Mouse (Mus musculus) stomach, embryonic 16.5 days (tissue): Measurements from ENCODE around the gene Timm8b. TPM values are rescaled to one million over a fixed set of nuclear protein-coding genes. Genes with fewer than 3 reads are reported as not detected.
"Not testable (repeated sequence)": the region's sequence is repeated elsewhere in the genome, so short reads cannot be mapped to it uniquely, and the experiment has no call there.

ENCODE experiments used
- ATAC-seq: fragments of 200-750 bp; cut with Nextera tagmentation; 2 replicates; pipeline ENCODE4 v1.8.0; 2017; ENCODE audit warnings: moderate number of reproducible peaks, moderate TSS enrichment; ENCODE audit not compliant: insufficient read depth, low FRiP score
- H3K27ac ChIP-seq: fragments of 300-500 bp; sonication (generic); 2 replicates; pipeline ENCODE4 v1.5.1; 2014; ENCODE audit warnings: low read length
- H3K27me3 ChIP-seq: fragments of 300-500 bp; sonication (generic); 2 replicates; pipeline ENCODE4 v1.6.1; 2014; ENCODE audit warnings: low read length, control low read depth, mixed read lengths; ENCODE audit not compliant: control insufficient read depth, insufficient read depth
- H3K36me3 ChIP-seq: fragments of 300-500 bp; sonication (generic); 2 replicates; pipeline ENCODE4 v1.6.1; 2014; ENCODE audit warnings: low read length; ENCODE audit not compliant: control insufficient read depth, insufficient read depth
- H3K4me1 ChIP-seq: fragments of 300-500 bp; sonication (generic); 2 replicates; pipeline ENCODE4 v1.6.1; 2014; ENCODE audit warnings: low read length, control low read depth, mixed read lengths; ENCODE audit not compliant: control insufficient read depth, insufficient read depth
- H3K4me2 ChIP-seq: fragments of 300-500 bp; sonication (generic); 2 replicates; pipeline ENCODE4 v1.6.1; 2014; ENCODE audit warnings: low read depth, low read length, mixed read lengths
- H3K4me3 ChIP-seq: fragments of 300-500 bp; sonication (generic); replicated peaks from 2 replicates; pipeline ENCODE4 v1.5.1; 2014; ENCODE audit warnings: mild to moderate bottlenecking, low read length
- H3K9ac ChIP-seq: fragments of 300-500 bp; sonication (generic); 2 replicates; pipeline ENCODE4 v1.6.1; 2014; ENCODE audit warnings: low read length
- H3K9me3 ChIP-seq: fragments of 300-500 bp; sonication (generic); replicated peaks from 2 replicates; pipeline ENCODE4 v1.6.1; 2016; ENCODE audit warnings: low read length, control low read depth; ENCODE audit not compliant: control insufficient read depth
- WGBS: fragments of 180-500 bp; shearing (Covaris S2); extraction: QIAGEN DNeasy Blood & Tissue Kit; methylation state at CpG from one replicate; pipeline ENCODE4 v1.1.7; 2014; 5-methylcytosine and 5-hydroxymethylcytosine counted together
- polyA plus RNA-seq: library from polyadenylated mRNA; unstranded; fragments of >200 nt; fragmentation: Nextera tagmentation; extraction: Ambion mirVana; gene quantifications from 2 replicates; pipeline ENCODE4 v1.2.1, GENCODE M21; 2015

Timm8b gene
- polyA plus RNA-seq, 1 experiment from 2014 or later, result 234 TPM

DNA sequence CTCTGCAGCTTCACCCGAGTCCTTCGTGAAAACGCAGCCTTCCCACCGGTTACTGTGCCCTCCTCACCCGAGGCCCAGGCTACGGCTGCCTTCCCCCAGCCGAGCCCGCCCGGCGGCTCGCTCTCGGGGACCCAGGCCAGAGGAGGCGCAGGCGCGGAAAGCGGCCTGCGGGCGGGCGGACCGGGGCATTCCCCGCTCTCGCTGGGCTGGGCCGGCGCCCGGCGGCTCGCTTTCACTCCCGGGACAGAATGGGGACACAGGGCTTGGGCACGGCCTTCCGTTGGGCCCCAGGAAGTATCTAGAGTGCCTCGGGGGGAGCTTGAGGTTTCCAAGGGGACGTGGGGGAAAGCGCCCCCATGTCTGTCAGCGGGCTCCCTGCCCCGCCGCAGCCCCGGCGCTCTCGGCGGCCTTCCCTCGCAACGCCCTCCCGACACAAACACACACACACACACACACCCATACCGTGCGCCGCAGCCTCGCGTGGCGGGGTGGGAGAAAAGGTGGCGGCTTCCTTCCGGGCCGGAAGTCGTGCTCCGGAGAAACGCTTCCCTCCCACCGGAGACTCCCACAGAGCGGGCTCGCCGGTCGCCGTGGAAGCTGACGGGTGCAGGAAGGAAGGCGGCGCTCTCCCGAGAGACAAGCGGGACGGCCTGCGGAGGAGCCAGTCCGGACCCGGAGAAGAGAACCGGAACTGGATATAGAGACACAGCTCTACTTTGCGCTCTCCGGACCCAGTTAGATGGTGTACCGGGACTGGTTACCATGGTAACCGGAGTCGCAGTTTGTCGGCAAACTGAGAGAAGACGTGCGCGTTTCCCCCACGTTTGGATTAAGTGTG, 13.3 kb downstream of the Timm8b start, which contains the start of the genes Pih1d2 and Nkapd1:
Gene Pih1d2 (plus strand): TSS at position 556 of the 838 bp plus-strand sequence.
Gene Nkapd1 (minus strand): TSS at position 699 of the 838 bp plus-strand sequence.
- Histone ChIP-seq H3K27ac (peak within 1 kb of the TSS; percentile 97), H3K4me3 (peak within 1 kb of the TSS; percentile 67), H3K4me2 (peak within 1 kb of the TSS; percentile 70), H3K27me3 (no peaks in the 10 kb centered on the region), H3K4me1 (peaks cover 5% of the 10 kb centered on the region), H3K9me3 (no peaks in the 10 kb centered on the region), H3K9ac (peak within 1 kb of the TSS; percentile 91), H3K36me3 (peaks cover 13% of the 10 kb centered on the region; the same call in 1 of the 2 replicates)
- ATAC-seq, result peak; percentile 93
- WGBS, result under 1% methylated on average over 71 of the region's 81 CpGs

DNA sequence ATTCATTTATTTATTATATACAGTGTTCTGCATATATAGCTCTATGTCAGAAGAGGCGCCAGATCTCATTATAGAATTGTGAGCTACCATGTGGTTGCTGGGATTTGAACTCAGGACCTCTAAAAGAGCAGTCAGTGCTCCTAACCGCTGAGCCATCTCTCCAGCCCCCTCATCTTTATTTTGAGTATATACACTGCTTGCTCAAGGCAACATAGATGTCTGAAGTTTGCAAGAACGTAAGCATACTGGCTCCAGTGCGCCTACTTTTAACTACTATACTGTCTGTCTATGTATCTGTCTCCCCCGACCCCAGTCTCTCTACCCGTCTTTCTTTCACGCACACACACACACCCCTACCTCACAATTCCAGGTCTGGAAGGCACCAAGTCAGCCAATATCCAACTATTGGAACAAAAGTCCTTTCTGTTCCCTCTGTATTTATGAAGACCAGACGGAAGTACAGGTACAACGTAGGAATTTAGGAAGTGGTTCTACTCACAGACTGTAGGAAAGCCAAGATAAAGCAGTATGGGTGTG, 14.2 kb downstream of the Timm8b start:
- no peaks in the 10 kb centered on the region for H3K27me3 ChIP-seq
- H3K9ac ChIP-seq, result no peak overlapping the region
- ATAC-seq, result no peak
- H3K4me3 ChIP-seq, result peak overlapping the region; percentile 67
- peaks cover 5% of the 10 kb centered on the region for H3K4me1 ChIP-seq
- H3K4me2 ChIP-seq, result peak overlapping the region; percentile 70
- H3K9me3 ChIP-seq, result no peaks in the 10 kb centered on the region
- no peak overlapping the region for H3K27ac ChIP-seq
- peaks cover 13% of the 10 kb centered on the region; the same call in 1 of the 2 replicates for H3K36me3 ChIP-seq
- WGBS, result 63% methylated on average over 9 of the region's 9 CpGs

DNA sequence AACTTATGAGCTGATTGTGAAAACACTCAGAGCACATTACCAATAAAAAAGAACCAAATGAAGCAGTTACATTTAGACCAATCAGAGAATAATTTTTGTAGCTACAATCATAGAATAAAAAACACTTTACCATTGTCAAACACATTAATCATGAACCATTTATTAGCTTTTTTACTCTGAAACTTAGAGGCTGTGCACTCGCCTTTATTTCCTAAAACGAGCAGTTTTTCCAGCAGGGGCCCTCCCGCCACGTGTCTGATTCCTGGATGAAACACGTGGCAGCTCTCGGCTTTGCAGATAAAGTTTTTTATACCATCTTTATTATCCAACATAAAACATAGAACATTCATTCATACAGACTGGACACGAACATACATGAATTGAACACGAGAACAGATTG, 27.2 kb downstream of the Timm8b start:
- H3K36me3 ChIP-seq, H3K9ac ChIP-seq, H3K27ac ChIP-seq, ATAC-seq, H3K4me1 ChIP-seq, H3K4me3 ChIP-seq, H3K4me2 ChIP-seq, H3K27me3 ChIP-seq, H3K9me3 ChIP-seq: not testable (repeated sequence)
- 88% methylated on average over 6 of the region's 8 CpGs for WGBS

DNA sequence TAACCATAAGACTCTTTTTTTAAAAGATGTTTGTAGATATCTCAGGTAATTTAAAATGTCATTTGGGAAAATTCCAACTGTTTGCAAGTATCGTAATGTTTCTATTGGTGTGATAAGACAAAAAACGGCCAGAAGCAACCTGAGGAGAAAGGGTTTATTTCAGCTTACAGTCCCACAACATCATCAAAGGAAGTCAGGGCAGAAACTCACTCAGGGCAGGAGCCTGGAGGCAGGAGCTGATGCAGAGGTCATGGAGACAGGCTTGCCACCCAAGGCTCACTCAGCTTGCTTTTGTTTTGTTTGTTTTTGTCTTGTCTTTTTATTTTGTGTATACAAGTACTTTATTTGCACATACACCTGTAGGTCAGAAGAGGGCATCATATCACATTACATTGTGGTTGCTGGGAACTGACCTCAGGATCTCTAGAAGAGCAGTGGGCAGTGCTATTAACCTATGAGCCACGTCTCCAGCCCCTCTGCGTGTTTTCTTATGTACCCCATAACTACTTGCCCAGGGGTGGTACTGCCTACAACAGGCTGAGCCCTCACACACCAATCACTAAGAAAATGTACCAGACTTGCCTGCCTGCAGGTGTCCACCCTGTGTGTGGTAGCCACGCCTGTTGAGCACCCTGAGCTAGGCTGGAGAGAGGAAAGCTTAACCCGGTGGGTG, 28.4 kb downstream of the Timm8b start:
- H3K27me3 ChIP-seq, result no peaks in the 10 kb centered on the region
- peaks cover 5% of the 10 kb centered on the region; the same call in 1 of the 2 replicates for H3K36me3 ChIP-seq
- no peak for ATAC-seq
- H3K4me1 ChIP-seq, result no peaks in the 10 kb centered on the region
- WGBS, result 80% methylated on average over 6 of the region's 6 CpGs
- no peak overlapping the region for H3K9ac ChIP-seq
- no peak overlapping the region for H3K4me3 ChIP-seq
- no peaks in the 10 kb centered on the region for H3K9me3 ChIP-seq
- no peak overlapping the region for H3K27ac ChIP-seq
- H3K4me2 ChIP-seq, result no peak overlapping the region

DNA sequence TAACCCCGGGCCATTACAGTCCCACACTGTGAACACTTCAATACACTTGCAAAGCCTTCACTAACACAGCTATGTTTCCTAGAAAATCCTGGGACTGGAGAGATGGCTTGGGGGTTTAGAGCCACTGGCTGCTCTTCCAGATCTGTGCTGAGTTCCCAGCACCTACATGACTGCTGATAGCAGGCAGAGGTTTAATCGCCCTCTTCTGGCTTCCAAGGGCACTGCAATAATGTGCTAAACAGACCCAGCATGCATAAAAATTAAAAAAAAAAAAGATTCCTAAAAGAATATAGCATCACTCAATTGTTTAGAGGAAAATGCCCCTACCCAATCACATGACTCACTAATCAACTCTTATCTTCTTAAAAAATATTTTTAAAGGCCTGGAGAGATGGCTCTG, 29.3 kb downstream of the Timm8b start:
- H3K4me1 ChIP-seq, result no peaks in the 10 kb centered on the region
- ATAC-seq, result no peak

DNA sequence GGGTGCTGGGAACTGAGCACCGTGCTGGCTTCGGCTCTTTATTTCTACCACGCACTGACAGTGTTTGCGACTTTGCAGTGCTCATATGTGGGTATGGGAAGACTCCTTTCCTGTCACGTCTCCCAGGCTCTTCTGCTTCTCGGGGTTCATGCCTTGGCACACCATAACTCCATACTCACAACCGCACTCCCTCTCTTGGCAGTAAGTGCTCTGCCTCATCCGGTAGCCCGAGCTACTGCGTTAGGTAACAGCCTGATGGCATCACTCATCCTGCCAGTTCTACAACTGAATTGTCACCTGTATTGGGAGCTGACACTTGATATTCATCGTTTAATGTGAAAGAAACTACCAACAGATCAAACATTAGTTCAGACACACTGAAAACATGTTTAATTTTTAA, 30.6 kb downstream of the Timm8b start:
- ATAC-seq, result no peak
- WGBS, result 94% methylated on average over 11 of the region's 11 CpGs
- Histone ChIP-seq H3K9me3 (no peaks in the 10 kb centered on the region), H3K27me3 (no peaks in the 10 kb centered on the region), H3K27ac (no peak overlapping the region), H3K36me3 (peaks cover 5% of the 10 kb centered on the region; the same call in 1 of the 2 replicates), H3K9ac (no peak overlapping the region), H3K4me3 (no peak overlapping the region), H3K4me2 (no peak overlapping the region), H3K4me1 (no peaks in the 10 kb centered on the region)

More for the DNA sequence above, 29.3 kb downstream of the Timm8b start:
- WGBS, result 68% methylated on average over 2 of the region's 2 CpGs
- no peak overlapping the region for H3K27ac ChIP-seq
- no peak overlapping the region for H3K4me3 ChIP-seq
- no peak overlapping the region for H3K4me2 ChIP-seq
- H3K9me3 ChIP-seq, result no peaks in the 10 kb centered on the region
- H3K27me3 ChIP-seq, result no peaks in the 10 kb centered on the region
- peaks cover 5% of the 10 kb centered on the region; the same call in 1 of the 2 replicates for H3K36me3 ChIP-seq
- H3K9ac ChIP-seq, result no peak overlapping the region

DNA sequence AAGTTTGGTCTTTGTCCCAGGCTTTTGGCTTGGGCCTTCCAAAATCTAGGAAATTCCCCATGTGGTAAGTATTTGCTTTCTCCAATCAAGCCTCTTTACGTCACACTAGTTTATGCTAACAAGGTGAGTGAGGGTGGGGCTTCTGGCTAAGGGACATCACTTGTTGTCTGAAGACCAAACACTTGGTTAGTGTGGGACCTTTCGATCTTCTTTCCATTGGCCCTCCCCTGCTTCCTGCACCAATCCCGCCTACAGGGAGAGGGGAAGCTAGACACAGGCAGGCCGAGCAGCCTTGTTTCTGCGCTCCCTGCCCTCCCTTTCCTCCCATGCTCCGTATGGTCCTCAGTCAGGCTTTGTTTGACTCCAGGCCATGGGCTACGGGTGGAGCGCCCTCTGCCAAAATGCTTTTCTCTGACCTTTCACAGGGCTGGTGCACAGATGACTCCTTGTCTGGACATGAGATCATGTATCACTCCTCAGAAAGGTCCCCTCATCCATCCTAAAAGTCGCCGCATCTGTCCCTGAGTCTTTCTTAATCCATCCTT, 43.2 kb downstream of the Timm8b start:
- no peak overlapping the region for H3K4me3 ChIP-seq
- WGBS, result 76% methylated on average over 10 of the region's 10 CpGs

DNA sequence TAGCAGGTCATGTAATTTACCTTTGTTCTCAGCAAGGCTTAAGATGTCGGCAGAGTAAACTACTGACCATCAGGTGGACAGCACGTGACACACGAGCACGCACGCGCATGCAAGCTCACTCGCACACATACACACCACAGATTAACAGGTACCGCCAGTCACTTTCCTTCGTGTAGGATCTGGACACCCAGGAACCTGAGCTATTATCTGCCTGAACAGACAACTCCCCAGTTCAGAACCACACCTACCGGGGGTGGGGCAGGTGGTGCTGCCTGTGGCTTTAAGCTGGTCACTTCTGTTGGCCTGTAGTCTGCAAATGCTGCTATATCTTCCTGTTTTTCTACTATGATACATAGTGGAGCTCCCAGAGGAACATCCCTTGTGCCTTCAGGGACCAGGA, 46.8 kb downstream of the Timm8b start:
- Histone ChIP-seq H3K4me2 (no peak overlapping the region), H3K36me3 (peaks cover 14% of the 10 kb centered on the region), H3K4me3 (no peak overlapping the region), H3K9ac (no peak overlapping the region), H3K27ac (no peak overlapping the region), H3K4me1 (no peaks in the 10 kb centered on the region), H3K27me3 (no peaks in the 10 kb centered on the region), H3K9me3 (no peaks in the 10 kb centered on the region)
- ATAC-seq, result no peak
- WGBS, result 93% methylated on average over 10 of the region's 10 CpGs

More for the DNA sequence above, 43.2 kb downstream of the Timm8b start:
- Histone ChIP-seq H3K36me3 (peaks cover 19% of the 10 kb centered on the region), H3K27me3 (no peaks in the 10 kb centered on the region), H3K4me2 (no peak overlapping the region), H3K4me1 (no peaks in the 10 kb centered on the region), H3K27ac (no peak overlapping the region), H3K9me3 (no peaks in the 10 kb centered on the region), H3K9ac (no peak overlapping the region)
- ATAC-seq, result no peak
